Mouse (Mus musculus): ENCODE data around the gene Klf9.
A peak's percentile ranks its signal among the peaks of the same experiment; 100 is the strongest.

The Klf9 gene

GRCm38 (mm10) chr19:23162877-23163276, 21.9 kb downstream of the Klf9 start:
- no peak for DNase-seq (ENCODE audit: low spot score in 2 of 2)

GRCm38 (mm10) chr19:23163361-23163760, 22.3 kb downstream of the Klf9 start:
- no peak for DNase-seq (ENCODE audit: low spot score in 2 of 2)

GRCm38 (mm10) chr19:23164651-23165240, 23.7 kb downstream of the Klf9 start:
- no peak for DNase-seq (ENCODE audit: low spot score in 2 of 2)

- DNase-seq (ENCODE audit: low spot score in 2 of 2) = no peak
Observed at GRCm38 (mm10) chr19:23166550-23167284, 25.7 kb downstream of the Klf9 start.

GRCm38 (mm10) chr19:23168899-23169658, 28.1 kb downstream of the Klf9 start:
- no peak for DNase-seq (ENCODE audit: low spot score in 2 of 2)

GRCm38 (mm10) chr19:23169659-23170050, 28.6 kb downstream of the Klf9 start:
- no peak for DNase-seq (ENCODE audit: low spot score in 2 of 2)

- DNase-seq (ENCODE audit: low spot score in 2 of 2) = no peak
Observed at GRCm38 (mm10) chr19:23170476-23170875, 29.4 kb downstream of the Klf9 start.

GRCm38 (mm10) chr19:23171136-23171535, 30.1 kb downstream of the Klf9 start:
- DNase-seq (ENCODE audit: low spot score in 2 of 2) = no peak

- DNase-seq (ENCODE audit: low spot score in 2 of 2) = no peak
Observed at GRCm38 (mm10) chr19:23175090-23175489, 34.1 kb downstream of the Klf9 start.

- no peak for DNase-seq (ENCODE audit: low spot score in 2 of 2)
Observed at GRCm38 (mm10) chr19:23175511-23175910, 34.5 kb downstream of the Klf9 start.

- DNase-seq (ENCODE audit: low spot score in 2 of 2) = no peak
Observed at GRCm38 (mm10) chr19:23178533-23178932, 37.5 kb downstream of the Klf9 start.

GRCm38 (mm10) chr19:23183493-23183892, 42.5 kb downstream of the Klf9 start:
- no peak for DNase-seq (ENCODE audit: low spot score in 2 of 2)

GRCm38 (mm10) chr19:23184068-23184467, 43.0 kb downstream of the Klf9 start:
- no peak for DNase-seq (ENCODE audit: low spot score in 2 of 2)

GRCm38 (mm10) chr19:23187732-23188131, 46.7 kb downstream of the Klf9 start:
- peak in 1 of 2 experiments; percentile 49 for DNase-seq (ENCODE audit: low spot score in 2 of 2)

- no peak for DNase-seq (ENCODE audit: low spot score in 2 of 2)
Observed at GRCm38 (mm10) chr19:23188986-23189385, 48.0 kb downstream of the Klf9 start.

- DNase-seq (ENCODE audit: low spot score in 2 of 2) = no peak
Observed at GRCm38 (mm10) chr19:23189744-23190143, 48.7 kb downstream of the Klf9 start.

- DNase-seq (ENCODE audit: low spot score in 2 of 2) = no peak
Observed at GRCm38 (mm10) chr19:23191486-23191885, 50.5 kb downstream of the Klf9 start.

- no peak for DNase-seq (ENCODE audit: low spot score in 2 of 2)
Observed at GRCm38 (mm10) chr19:23193076-23193475, 52.0 kb downstream of the Klf9 start.

- no peak for DNase-seq (ENCODE audit: low spot score in 2 of 2)
Observed at GRCm38 (mm10) chr19:23202106-23202505, 61.1 kb downstream of the Klf9 start.

- no peak for DNase-seq (ENCODE audit: low spot score in 2 of 2)
Observed at GRCm38 (mm10) chr19:23203505-23204053, 62.6 kb downstream of the Klf9 start.

GRCm38 (mm10) chr19:23211325-23211724, 70.3 kb downstream of the Klf9 start:
- DNase-seq (ENCODE audit: low spot score in 2 of 2) = no peak

- DNase-seq (ENCODE audit: low spot score in 2 of 2) = peak; percentile 69 to 90
Observed at GRCm38 (mm10) chr19:23214326-23214725, 73.3 kb downstream of the Klf9 start.
